Mouse (Mus musculus) midbrain, embryonic 16.5 days (tissue): ENCODE data around the gene Hist2h3c2. TPM values are rescaled to one million over a fixed set of nuclear protein-coding genes. Genes with fewer than 3 reads are reported as not detected.
"Not testable (repeated sequence)": the region's sequence is repeated elsewhere in the genome, so short reads cannot be mapped to it uniquely, and the experiment has no call there.

ENCODE experiments used
- ATAC-seq: fragments of 200-750 bp; cut with Nextera tagmentation; 2 replicates; pipeline ENCODE4 v1.8.0; 2017; ENCODE audit warnings: moderate TSS enrichment
- H3K27ac ChIP-seq: fragments of 300-500 bp; sonication (generic); 2 replicates; pipeline ENCODE4 v1.5.1; 2014; ENCODE audit warnings: mild to moderate bottlenecking, low read length, mixed read lengths
- H3K27me3 ChIP-seq: fragments of 300-500 bp; sonication (generic); 2 replicates; pipeline ENCODE4 v1.6.1; 2014; ENCODE audit warnings: low read depth, low read length, mixed read lengths; ENCODE audit not compliant: control insufficient read depth, insufficient read depth
- H3K36me3 ChIP-seq: fragments of 300-500 bp; sonication (generic); 2 replicates; pipeline ENCODE4 v1.6.1; 2014; ENCODE audit warnings: mild to moderate bottlenecking, low read length, moderate library complexity, mixed read lengths; ENCODE audit not compliant: control insufficient read depth, insufficient read depth
- H3K4me1 ChIP-seq: fragments of 300-500 bp; sonication (generic); 2 replicates; pipeline ENCODE4 v1.6.1; 2014; ENCODE audit warnings: mild to moderate bottlenecking, low read length, mixed read lengths; ENCODE audit not compliant: control insufficient read depth, insufficient read depth
- H3K4me2 ChIP-seq: fragments of 300-500 bp; sonication (generic); 2 replicates; pipeline ENCODE4 v1.6.1; 2014; ENCODE audit warnings: mild to moderate bottlenecking, low read length, mixed read lengths
- H3K4me3 ChIP-seq: fragments of 300-500 bp; sonication (generic); 2 replicates; pipeline ENCODE4 v1.5.1; 2014; ENCODE audit warnings: low read depth, mild to moderate bottlenecking, low read length, moderate library complexity, mixed read lengths
- H3K9ac ChIP-seq: fragments of 300-500 bp; sonication (generic); 2 replicates; pipeline ENCODE4 v1.6.1; 2014; ENCODE audit warnings: low read depth, low read length, mixed read lengths
- H3K9me3 ChIP-seq: fragments of 300-500 bp; sonication (generic); replicated peaks from 2 replicates; pipeline ENCODE4 v1.6.1; 2014; ENCODE audit warnings: mild to moderate bottlenecking, low read length, mixed read lengths; ENCODE audit not compliant: control insufficient read depth, poor library complexity, severe bottlenecking
- WGBS: fragments of 180-500 bp; shearing (Covaris S2); extraction: QIAGEN DNeasy Blood & Tissue Kit; methylation state at CpG from one replicate; pipeline ENCODE4 v1.1.7; 2014; 5-methylcytosine and 5-hydroxymethylcytosine counted together
- polyA plus RNA-seq: library from polyadenylated mRNA; unstranded; fragments of >200 nt; fragmentation: Nextera tagmentation; extraction: Ambion mirVana; gene quantifications from 2 replicates; pipeline ENCODE4 v1.2.1, GENCODE M21; 2015

Hist2h3c2 gene
- 1.3 TPM in 2 replicates for polyA plus RNA-seq

GRCm38 (mm10) chr3:96238954-96239793 lies at the start of gene Hist2h3c2:
Gene Hist2h3c2, minus strand, starts transcription at chr3:96239127.
- 0% methylated on average over 9 of the region's 68 CpGs for WGBS
- not testable (repeated sequence) for H3K27me3 ChIP-seq, H3K9me3 ChIP-seq, H3K27ac ChIP-seq, H3K36me3 ChIP-seq
- peak; percentile 89 for ATAC-seq
- Histone ChIP-seq H3K4me3 (peak within 1 kb of the TSS; percentile 33), H3K4me2 (peak within 1 kb of the TSS; percentile 45), H3K4me1 (peaks cover 15% of the 10 kb centered on the region), H3K9ac (0 out of 2 replicates have a peak within 1 kb of the TSS, but pooled peaks have one; percentile 41)

DNA sequence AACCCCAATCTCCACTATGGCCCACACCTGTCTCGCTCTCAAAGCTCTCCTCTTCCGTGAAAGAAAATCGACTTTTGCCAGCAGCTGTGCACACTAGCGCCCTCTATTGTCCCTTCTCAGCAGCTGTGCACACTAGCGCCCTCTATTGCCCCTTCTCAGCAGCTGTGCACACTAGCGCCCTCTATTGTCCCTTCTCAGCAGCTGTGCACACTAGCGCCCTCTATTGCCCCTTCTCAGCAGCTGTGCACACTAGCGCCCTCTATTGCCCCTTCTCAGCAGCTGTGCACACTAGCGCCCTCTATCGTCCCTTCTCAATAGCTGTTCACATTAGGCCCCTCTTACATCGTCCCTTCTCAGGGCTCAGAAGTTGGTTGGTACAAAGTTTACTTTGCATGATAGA lies 48.4 kb upstream of the Hist2h3c2 start:
- ATAC-seq, H3K4me1 ChIP-seq, H3K4me3 ChIP-seq, H3K9ac ChIP-seq, H3K4me2 ChIP-seq, H3K27ac ChIP-seq, H3K27me3 ChIP-seq, H3K36me3 ChIP-seq, H3K9me3 ChIP-seq: not testable (repeated sequence)
- WGBS, result 89% methylated on average over 11 of the region's 11 CpGs

GRCm38 (mm10) chr3:96284457-96284856 lies 45.5 kb upstream of the Hist2h3c2 start:
- WGBS, result 26% methylated on average over 4 of the region's 4 CpGs
- Histone ChIP-seq H3K4me3 (no peak overlapping the region), H3K27me3 (peaks cover 6% of the 10 kb centered on the region), H3K4me2 (no peak overlapping the region), H3K9ac (no peak overlapping the region), H3K4me1 (no peaks in the 10 kb centered on the region), H3K36me3 (no peaks in the 10 kb centered on the region), H3K9me3 (no peaks in the 10 kb centered on the region), H3K27ac (no peak overlapping the region)
- ATAC-seq, result no peak

- ATAC-seq, result no peak
- WGBS, result 56% methylated on average over 6 of the region's 6 CpGs
- Histone ChIP-seq H3K9me3 (no peaks in the 10 kb centered on the region), H3K4me1 (peaks cover 4% of the 10 kb centered on the region), H3K4me3 (no peak overlapping the region), H3K4me2 (no peak overlapping the region), H3K9ac (no peak overlapping the region), H3K27ac (no peak overlapping the region), H3K36me3 (no peaks in the 10 kb centered on the region), H3K27me3 (peaks cover 3% of the 10 kb centered on the region; the same call in 1 of the 2 replicates)
Observed at GRCm38 (mm10) chr3:96280660-96281059, 41.7 kb upstream of the Hist2h3c2 start.

GRCm38 (mm10) chr3:96277800-96278624 lies 39.1 kb upstream of the Hist2h3c2 start:
- Histone ChIP-seq H3K4me2 (peak overlapping the region; percentile 83), H3K4me1 (peaks cover 4% of the 10 kb centered on the region), H3K27ac (peak overlapping the region; percentile 90), H3K9me3 (no peaks in the 10 kb centered on the region), H3K36me3 (no peaks in the 10 kb centered on the region), H3K4me3 (peak overlapping the region; percentile 49), H3K9ac (peak overlapping the region; percentile 64), H3K27me3 (no peaks in the 10 kb centered on the region)
- WGBS, result under 1% methylated on average over 49 of the region's 49 CpGs
- peak; percentile 99 for ATAC-seq

DNA sequence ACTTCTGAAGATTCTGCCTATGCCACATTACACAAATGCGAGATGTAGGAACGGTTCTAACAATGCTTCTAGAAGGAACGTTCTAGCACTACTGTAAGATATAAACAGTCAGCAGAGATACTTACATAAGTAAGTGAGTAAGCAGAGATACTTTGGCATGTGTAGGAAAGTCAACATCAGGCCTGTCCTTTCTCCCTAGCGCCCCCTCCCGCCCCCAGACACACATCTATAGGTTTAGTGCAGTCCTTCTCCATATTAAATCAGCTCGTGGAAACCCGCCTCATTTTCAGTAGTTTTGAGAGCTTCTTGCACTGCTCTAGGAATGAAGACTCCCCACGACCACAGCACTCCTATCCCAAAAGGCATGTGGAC lies 38.5 kb upstream of the Hist2h3c2 start:
- H3K27me3 ChIP-seq, result no peaks in the 10 kb centered on the region
- 13% methylated on average over 8 of the region's 8 CpGs for WGBS

GRCm38 (mm10) chr3:96273591-96274465 lies 34.9 kb upstream of the Hist2h3c2 start:
- Histone ChIP-seq H3K4me1 (peaks cover 6% of the 10 kb centered on the region), H3K27me3 (no peaks in the 10 kb centered on the region), H3K36me3 (no peaks in the 10 kb centered on the region), H3K4me2 (no peak overlapping the region), H3K4me3 (no peak overlapping the region), H3K9ac (no peak overlapping the region), H3K9me3 (no peaks in the 10 kb centered on the region), H3K27ac (no peak overlapping the region)
- no peak for ATAC-seq
- WGBS, result 87% methylated on average over 17 of the region's 17 CpGs

More for the DNA sequence above, 38.5 kb upstream of the Hist2h3c2 start:
- Histone ChIP-seq H3K4me3 (peak overlapping the region; percentile 49), H3K36me3 (no peaks in the 10 kb centered on the region), H3K9ac (peak overlapping the region; percentile 64), H3K27ac (peak overlapping the region; percentile 90), H3K9me3 (no peaks in the 10 kb centered on the region), H3K4me2 (peak overlapping the region; percentile 83), H3K4me1 (peaks cover 4% of the 10 kb centered on the region)
- ATAC-seq, result no peak; the same call in 1 of the 2 replicates
